Mouse (Mus musculus) liver, adult 2 months (tissue): Measurements from ENCODE around the gene Pde8b.

Experiments used
- CTCF ChIP-seq: fragments of 200-500 bp; IDR thresholded peaks from 2 replicates; pipeline ENCODE4 v1.5.1; 2011; ENCODE audit warnings: low read depth, low read length, control low read depth
- POLR2A ChIP-seq: fragments of 200-500 bp; IDR thresholded peaks from 2 replicates; pipeline ENCODE4 v1.6.1; 2011; ENCODE audit warnings: low read length, control low read depth; ENCODE audit not compliant: insufficient read depth; ENCODE audit errors: extremely low read depth

DNA sequence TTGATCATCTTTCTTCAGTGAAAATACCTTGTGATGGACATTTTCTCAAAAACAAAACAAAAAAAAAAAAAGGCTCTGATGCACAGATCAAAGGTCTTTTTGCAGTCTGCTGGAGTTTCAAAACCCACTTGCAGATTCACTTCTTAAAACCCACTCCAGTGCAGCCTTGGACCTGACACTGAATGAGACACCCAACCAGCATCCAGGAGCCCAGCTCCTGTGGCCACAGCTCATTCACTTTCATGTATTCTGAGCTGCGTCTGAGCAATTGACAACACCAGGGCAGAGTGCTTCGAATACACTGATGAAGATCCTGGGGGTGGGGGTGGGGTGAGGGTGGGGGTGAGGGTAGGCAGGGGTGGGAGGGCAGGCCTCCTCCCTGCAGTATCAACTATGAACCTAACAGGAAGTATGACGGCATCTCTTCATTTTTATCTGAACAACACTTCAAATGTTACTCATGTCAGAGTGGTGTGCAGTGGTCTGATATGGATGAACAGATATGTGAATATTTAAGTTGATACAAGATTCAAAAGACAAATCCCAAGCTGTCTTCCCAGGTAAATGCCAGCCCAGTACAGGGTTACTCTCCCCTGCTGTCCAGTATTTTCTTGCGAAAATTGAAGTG is 186.6 kb downstream of the Pde8b start:
- TF ChIP-seq POLR2A, result no peak
- TF ChIP-seq CTCF, result no peak
